In the genomic region with DNA sequence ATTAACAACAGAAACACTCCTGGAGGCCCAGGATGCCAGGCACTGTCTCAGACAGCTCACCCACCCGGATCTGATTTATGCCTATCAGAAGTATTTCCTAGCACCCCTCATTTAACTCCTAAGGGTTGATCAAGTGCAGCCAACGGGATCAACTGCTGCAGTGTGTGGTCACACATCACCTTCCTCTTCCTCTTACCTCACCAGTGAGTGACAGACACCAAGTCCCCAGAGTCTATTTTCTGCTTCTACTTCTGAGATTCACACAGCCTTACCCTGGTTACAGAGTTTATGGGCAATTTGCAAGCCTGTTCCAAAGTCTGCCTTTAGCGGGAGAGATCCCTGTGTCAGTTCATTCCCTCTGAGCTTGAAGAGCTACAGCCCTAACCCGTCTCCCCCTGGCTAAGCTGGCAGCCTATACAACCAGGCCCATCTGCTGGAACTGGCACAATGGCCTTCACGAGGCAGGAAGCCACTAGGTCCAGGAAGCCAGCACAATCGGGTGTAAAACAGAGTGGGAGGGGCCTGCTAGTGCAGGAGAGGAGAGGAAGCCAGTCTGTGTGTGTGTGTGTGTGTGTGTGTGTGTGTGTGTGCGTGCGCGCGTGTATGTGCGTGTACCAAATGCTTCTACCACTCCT, we compare ENCODE assay signal across 8 mouse cellular contexts.
DNase-seq lines count a peak whose midpoint lies in the region; ATAC-seq and TF ChIP-seq lines count a peak whose summit lies in the region.

No protein-coding gene starts in this region.

- 73% methylated on average over 11 of the region's 11 CpGs for WGBS in forebrain, embryonic 14.5 days
- 66% methylated on average over 11 of the region's 11 CpGs for whole genome bisulfite sequencing in hindbrain, embryonic 14.5 days
- WGBS in liver, adult 2 months = 70% methylated on average over 11 of the region's 11 CpGs
- 52% methylated on average over 11 of the region's 11 CpGs for WGBS in neural tube, embryonic 15.5 days

- peaks cover 5% of the 10 kb centered on the region for H3K4me1 ChIP-seq in forebrain, embryonic 14.5 days (ENCODE audit: control insufficient read depth, insufficient read depth, low read length)
- peaks cover 9% of the 10 kb centered on the region for H3K4me1 ChIP-seq in hindbrain, embryonic 14.5 days (replicated peaks; ENCODE audit: control insufficient read depth, insufficient read depth, low read length)
- no peaks in the 10 kb centered on the region for H3K4me1 ChIP-seq in liver, adult 2 months (ENCODE audit: control insufficient read depth, insufficient read depth, low read length)
- H3K4me1 ChIP-seq in neural tube, embryonic 15.5 days = peaks cover 27% of the 10 kb centered on the region

- H3K9me3 ChIP-seq in forebrain, embryonic 14.5 days (replicated peaks; ENCODE audit: control insufficient read depth, low read length) = no peaks in the 10 kb centered on the region
- H3K9me3 ChIP-seq in hindbrain, embryonic 14.5 days (ENCODE audit: control insufficient read depth, low read length) = no peaks in the 10 kb centered on the region
- no peaks in the 10 kb centered on the region for H3K9me3 ChIP-seq in neural tube, embryonic 15.5 days (replicated peaks)

- H3K27ac ChIP-seq in forebrain, embryonic 14.5 days (ENCODE audit: low read depth, low read length) = no peak overlapping the region
- H3K27ac ChIP-seq in hindbrain, embryonic 14.5 days = peak overlapping the region; percentile 55
- peak overlapping the region; percentile 7; the same call in 1 of the 2 replicates for H3K27ac ChIP-seq in liver, adult 2 months (replicated peaks; ENCODE audit: insufficient read depth, low read depth, low read length)
- peak overlapping the region; percentile 58 for H3K27ac ChIP-seq in neural tube, embryonic 15.5 days (replicated peaks)

- H3K27me3 ChIP-seq in forebrain, embryonic 14.5 days (replicated peaks; ENCODE audit: control insufficient read depth, insufficient read depth, low read length) = no peaks in the 10 kb centered on the region
- H3K27me3 ChIP-seq in hindbrain, embryonic 14.5 days (ENCODE audit: control insufficient read depth, insufficient read depth, low read length) = no peaks in the 10 kb centered on the region
- H3K27me3 ChIP-seq in liver, adult 2 months (ENCODE audit: control insufficient read depth, insufficient read depth, low read length) = no peaks in the 10 kb centered on the region
- no peaks in the 10 kb centered on the region for H3K27me3 ChIP-seq in neural tube, embryonic 15.5 days (replicated peaks)

- H3K36me3 ChIP-seq in forebrain, embryonic 14.5 days (ENCODE audit: control insufficient read depth, insufficient read depth, low read length) = no peaks in the 10 kb centered on the region
- H3K36me3 ChIP-seq in hindbrain, embryonic 14.5 days (replicated peaks; ENCODE audit: control insufficient read depth, insufficient read depth) = no peaks in the 10 kb centered on the region
- H3K36me3 ChIP-seq in liver, adult 2 months (ENCODE audit: control insufficient read depth, insufficient read depth, low read length) = no peaks in the 10 kb centered on the region
- no peaks in the 10 kb centered on the region for H3K36me3 ChIP-seq in neural tube, embryonic 15.5 days

- H3K9ac ChIP-seq in forebrain, embryonic 14.5 days (ENCODE audit: low read length) = no peak overlapping the region
- H3K9ac ChIP-seq in hindbrain, embryonic 14.5 days = no peak overlapping the region
- no peak overlapping the region for H3K9ac ChIP-seq in liver, adult 2 months (ENCODE audit: low read depth, low read length)
- no peak overlapping the region for H3K9ac ChIP-seq in neural tube, embryonic 15.5 days (replicated peaks)

- peak; percentile 40; the same call in 1 of the 2 replicates for ATAC-seq in forebrain, embryonic 14.5 days
- peak; percentile 60; the same call in 1 of the 2 replicates for ATAC-seq in hindbrain, embryonic 14.5 days (ENCODE audit: low FRiP score)
- ATAC-seq in neural tube, embryonic 15.5 days (ENCODE audit: low FRiP score) = peak; percentile 49; the same call in 1 of the 2 replicates

- DNase-seq in 416B (ENCODE audit: low read depth) (peak; percentile 82), adipocyte (ENCODE audit: low spot score) (no peak)
- peak; percentile 75 for DNase-seq in adrenal gland, postnatal 14 days
- peak; percentile 67 for DNase-seq in forebrain, embryonic 14.5 days (ENCODE audit: low spot score)
- peak; percentile 43 for DNase-seq in hindbrain, embryonic 14.5 days (ENCODE audit: low spot score)
- DNase-seq in liver, adult 2 months (ENCODE audit: extremely low read depth, low read depth, low spot score) = no peak
- no peak for DNase-seq in right cerebral cortex, postnatal 4 days

- no peak for TF ChIP-seq CTCF in liver, adult 2 months (IDR thresholded peaks at IDR 0.05; ENCODE audit: low read depth, low read length)

- no peak overlapping the region for H3K4me2 ChIP-seq in forebrain, embryonic 14.5 days (ENCODE audit: low read length)
- H3K4me2 ChIP-seq in hindbrain, embryonic 14.5 days (replicated peaks) = no peak overlapping the region
- H3K4me2 ChIP-seq in neural tube, embryonic 15.5 days = no peak overlapping the region

- H3K4me3 ChIP-seq in forebrain, embryonic 14.5 days (ENCODE audit: low read depth, low read length) = no peak overlapping the region
- no peak overlapping the region for H3K4me3 ChIP-seq in hindbrain, embryonic 14.5 days (replicated peaks; ENCODE audit: low read length)
- H3K4me3 ChIP-seq in liver, adult 2 months (ENCODE audit: insufficient read depth, low read depth, low read length) = no peak overlapping the region
- H3K4me3 ChIP-seq in neural tube, embryonic 15.5 days (replicated peaks) = no peak overlapping the region

- no peaks in the 10 kb centered on the region for H3K79me2 ChIP-seq in liver, adult 2 months (ENCODE audit: control insufficient read depth, insufficient read depth, low read length)

- TF ChIP-seq POLR2A in liver, adult 2 months (IDR thresholded peaks at IDR 0.05; ENCODE audit: extremely low read depth, insufficient read depth, low read length) = no peak

Comparison
In these comparisons a context has a peak if more than half of its experiments do, and no peak if none do; other contexts are left out.
1. DNase-seq: peak in 416B (single experiment), adrenal gland, postnatal 14 days (single experiment), forebrain, embryonic 14.5 days (single experiment) and hindbrain, embryonic 14.5 days (single experiment); none in liver, adult 2 months (single experiment), adipocyte (single experiment) and right cerebral cortex, postnatal 4 days (single experiment).
2. Peak in every context shown above with its lines, with median percentiles within 50 percentile points of each other: ATAC-seq.